Mouse (Mus musculus): ENCODE measurements at regions not wholly inside any gene's neighbourhood (a gene's known extent, or its start where the extent isn't known, plus 50 kb on each side); places are given as distances from the start of the nearest gene placed in this dataset.

DNA sequence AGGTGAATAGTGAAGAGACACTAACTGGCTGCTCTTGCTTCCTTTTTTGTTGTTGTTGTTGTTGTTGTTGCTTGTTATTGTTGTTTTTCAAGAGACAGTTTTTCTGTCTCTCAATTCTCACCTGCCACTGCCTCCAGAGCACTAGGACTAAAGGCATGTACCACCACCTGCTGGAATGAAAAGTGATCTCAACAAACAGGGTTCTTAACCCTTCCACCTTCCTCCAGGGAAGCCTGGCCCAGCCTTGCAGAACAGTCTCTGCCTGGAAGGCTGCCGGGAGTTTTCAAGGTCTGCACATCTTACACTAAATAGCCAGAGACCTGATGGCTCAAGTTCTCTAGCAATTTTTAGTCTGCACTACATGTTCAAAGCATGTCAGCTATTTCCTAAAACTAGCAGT lies 138.0 kb upstream of the Gm37988 start:
- Histone ChIP-seq H3K4me3 (ENCODE audit: insufficient read depth in 1 of 2, low read depth in 2 of 2, low read length in 2 of 2) (no peak overlapping the region), H3K4me1 (replicated peaks; ENCODE audit: control insufficient read depth in 2 of 2, insufficient read depth in 2 of 2, low read length in 1 of 2) (0 out of 4 replicates have a peak, but pooled peaks cover 0 to 2% of the 10 kb centered on the region in 2 experiments), H3K9ac (replicated peaks) (no peak overlapping the region), H3K9me3 (ENCODE audit: control insufficient read depth, low read length) (no peaks in the 10 kb centered on the region), H3K27ac (no peak overlapping the region), H3K4me2 (ENCODE audit: low read depth) (no peak overlapping the region), H3K27me3 (ENCODE audit: control insufficient read depth, insufficient read depth, low read length) (no peaks in the 10 kb centered on the region), H3K36me3 (replicated peaks; ENCODE audit: control insufficient read depth, insufficient read depth, low read depth) (no peaks in the 10 kb centered on the region)
- TF ChIP-seq EP300 (IDR thresholded peaks at IDR 0.05; ENCODE audit: low read depth) (no peak), CTCF (IDR thresholded peaks at IDR 0.05; ENCODE audit: low read depth) (no peak)
- DNase-seq (ENCODE audit: low read depth in 3 of 3, low spot score in 3 of 3) (no peak), ATAC-seq (ENCODE audit: insufficient read depth) (no peak)
- 54% methylated on average over 1 of the region's 1 CpGs for WGBS (ENCODE audit: insufficient replicate concordance)

DNA sequence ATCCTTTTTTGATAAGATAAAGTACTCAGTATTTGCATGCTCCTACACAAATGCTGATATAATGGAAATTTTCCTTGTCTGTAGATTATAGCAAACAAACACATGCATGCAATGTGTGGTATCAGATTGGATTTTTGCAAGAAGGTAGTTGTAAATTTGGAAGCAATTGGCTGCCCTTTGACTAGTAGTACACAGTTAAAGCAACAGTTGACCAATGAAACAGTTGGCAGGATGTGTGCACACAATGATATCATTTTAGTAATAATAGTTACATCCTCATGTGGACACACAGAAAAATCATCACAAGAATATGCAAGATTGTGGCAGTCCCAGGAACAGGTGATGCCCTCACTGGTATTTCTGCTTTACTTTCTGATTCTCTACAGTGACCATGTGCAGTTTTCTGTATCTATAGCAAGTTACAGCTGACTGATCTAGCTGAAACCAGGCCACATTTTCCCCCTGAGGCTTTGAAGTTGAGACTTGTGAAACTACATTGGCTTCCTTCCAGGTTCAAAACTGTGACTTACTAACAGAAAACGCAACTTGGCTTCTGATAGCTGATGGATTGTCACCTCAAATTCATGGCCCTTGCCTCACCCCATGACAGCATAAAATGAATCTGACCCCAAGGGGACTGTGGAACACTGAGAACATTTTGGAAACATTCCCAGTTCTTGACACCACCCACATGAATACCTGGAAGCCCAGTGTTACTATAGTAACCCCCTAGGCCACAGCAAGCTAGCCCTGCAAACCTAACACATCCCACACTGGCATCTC lies 136.3 kb upstream of the Gm37988 start:
- no peak overlapping the region for H3K4me2 ChIP-seq (ENCODE audit: low read depth)
- no peak overlapping the region for H3K27ac ChIP-seq
- H3K9me3 ChIP-seq (ENCODE audit: control insufficient read depth, low read length): no peaks in the 10 kb centered on the region
- no peaks in the 10 kb centered on the region for H3K27me3 ChIP-seq (ENCODE audit: control insufficient read depth, insufficient read depth, low read length)
- DNase-seq (ENCODE audit: low read depth in 3 of 3, low spot score in 3 of 3) (no peak), ATAC-seq (ENCODE audit: insufficient read depth) (no peak)
- WGBS (ENCODE audit: insufficient replicate concordance): 38% methylated on average over 1 of the region's 1 CpGs
- no peaks in the 10 kb centered on the region for H3K36me3 ChIP-seq (replicated peaks; ENCODE audit: control insufficient read depth, insufficient read depth, low read depth)
- no peak overlapping the region for H3K9ac ChIP-seq (replicated peaks)
- TF ChIP-seq CTCF (IDR thresholded peaks at IDR 0.05; ENCODE audit: low read depth) (no peak), EP300 (IDR thresholded peaks at IDR 0.05; ENCODE audit: low read depth) (no peak)
- H3K4me3 ChIP-seq (ENCODE audit: insufficient read depth in 1 of 2, low read depth in 2 of 2, low read length in 2 of 2): no peak overlapping the region
- H3K4me1 ChIP-seq (replicated peaks; ENCODE audit: control insufficient read depth in 2 of 2, insufficient read depth in 2 of 2, low read length in 1 of 2): 0 out of 4 replicates have a peak, but pooled peaks cover 0 to 2% of the 10 kb centered on the region in 2 experiments

DNA sequence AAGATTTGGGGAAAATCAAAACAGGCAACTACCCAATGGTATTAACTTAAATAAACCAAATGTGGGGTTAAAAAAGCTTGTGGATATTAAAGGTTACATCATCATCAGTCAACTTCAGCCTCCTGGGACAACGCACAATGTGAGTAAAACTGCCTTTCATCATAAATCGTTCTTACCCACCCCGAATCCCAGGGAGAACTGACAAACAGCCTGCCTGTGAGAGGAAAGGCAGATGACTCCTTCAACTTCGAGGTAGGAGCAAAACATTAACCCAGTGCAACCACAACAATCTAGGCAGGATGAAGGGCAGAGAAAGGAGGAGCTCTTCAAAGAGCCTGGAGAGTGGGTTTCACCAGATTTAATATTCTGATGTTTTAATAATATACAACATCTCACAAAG lies 135.3 kb upstream of the Gm37988 start:
- 40% methylated on average over 4 of the region's 4 CpGs for WGBS (ENCODE audit: insufficient replicate concordance)
- no peak overlapping the region for H3K27ac ChIP-seq
- no peak overlapping the region for H3K4me2 ChIP-seq (ENCODE audit: low read depth)
- ATAC-seq (ENCODE audit: insufficient read depth): no peak
- 0 out of 4 replicates have a peak, but pooled peaks cover 0 to 2% of the 10 kb centered on the region in 2 experiments for H3K4me1 ChIP-seq (replicated peaks; ENCODE audit: control insufficient read depth in 2 of 2, insufficient read depth in 2 of 2, low read length in 1 of 2)
- H3K9ac ChIP-seq (replicated peaks): no peak overlapping the region
- DNase-seq (ENCODE audit: low read depth in 3 of 3, low spot score in 3 of 3): no peak
- H3K27me3 ChIP-seq (ENCODE audit: control insufficient read depth, insufficient read depth, low read length): no peaks in the 10 kb centered on the region
- H3K4me3 ChIP-seq (ENCODE audit: insufficient read depth in 1 of 2, low read depth in 2 of 2, low read length in 2 of 2): no peak overlapping the region
- no peaks in the 10 kb centered on the region for H3K9me3 ChIP-seq (ENCODE audit: control insufficient read depth, low read length)
- H3K36me3 ChIP-seq (replicated peaks; ENCODE audit: control insufficient read depth, insufficient read depth, low read depth): no peaks in the 10 kb centered on the region
- TF ChIP-seq CTCF (IDR thresholded peaks at IDR 0.05; ENCODE audit: low read depth) (no peak), EP300 (IDR thresholded peaks at IDR 0.05; ENCODE audit: low read depth) (no peak)

DNA sequence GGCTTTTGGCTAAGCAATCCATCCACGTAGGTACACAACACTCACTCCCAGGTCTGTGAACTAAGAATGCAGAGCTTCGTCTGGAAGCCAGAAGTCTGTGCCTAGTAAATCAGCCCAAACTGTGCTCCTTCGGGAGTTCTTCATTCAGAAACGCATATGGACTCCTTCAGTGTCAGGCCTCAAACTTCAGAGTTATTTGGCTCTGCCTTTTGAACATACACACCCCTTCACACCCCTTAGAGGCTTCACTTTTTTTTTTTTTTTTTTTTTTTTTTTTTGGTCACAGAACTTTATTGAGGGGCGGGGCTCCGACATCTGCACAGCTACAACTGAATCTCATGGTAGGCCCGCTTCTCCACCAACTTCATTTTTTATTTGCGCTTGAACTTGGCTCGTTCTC lies 120.1 kb upstream of the Gm37988 start:
- Histone ChIP-seq H3K36me3 (replicated peaks; ENCODE audit: control insufficient read depth, insufficient read depth, low read depth) (no peaks in the 10 kb centered on the region), H3K27me3 (ENCODE audit: control insufficient read depth, insufficient read depth, low read length) (no peaks in the 10 kb centered on the region), H3K9me3 (ENCODE audit: control insufficient read depth, low read length) (no peaks in the 10 kb centered on the region), H3K9ac (replicated peaks) (no peak overlapping the region), H3K4me3 (ENCODE audit: insufficient read depth in 1 of 2, low read depth in 2 of 2, low read length in 2 of 2) (no peak overlapping the region), H3K27ac (no peak overlapping the region), H3K4me1 (replicated peaks; ENCODE audit: control insufficient read depth in 2 of 2, insufficient read depth in 2 of 2, low read length in 1 of 2) (no peaks in the 10 kb centered on the region), H3K4me2 (ENCODE audit: low read depth) (no peak overlapping the region)
- DNase-seq (ENCODE audit: low read depth in 3 of 3, low spot score in 3 of 3): no peak
- 74% methylated on average over 9 of the region's 9 CpGs for WGBS (ENCODE audit: insufficient replicate concordance)
- ATAC-seq (ENCODE audit: insufficient read depth): no peak
- TF ChIP-seq EP300 (IDR thresholded peaks at IDR 0.05; ENCODE audit: low read depth) (no peak), CTCF (IDR thresholded peaks at IDR 0.05; ENCODE audit: low read depth) (no peak)

DNA sequence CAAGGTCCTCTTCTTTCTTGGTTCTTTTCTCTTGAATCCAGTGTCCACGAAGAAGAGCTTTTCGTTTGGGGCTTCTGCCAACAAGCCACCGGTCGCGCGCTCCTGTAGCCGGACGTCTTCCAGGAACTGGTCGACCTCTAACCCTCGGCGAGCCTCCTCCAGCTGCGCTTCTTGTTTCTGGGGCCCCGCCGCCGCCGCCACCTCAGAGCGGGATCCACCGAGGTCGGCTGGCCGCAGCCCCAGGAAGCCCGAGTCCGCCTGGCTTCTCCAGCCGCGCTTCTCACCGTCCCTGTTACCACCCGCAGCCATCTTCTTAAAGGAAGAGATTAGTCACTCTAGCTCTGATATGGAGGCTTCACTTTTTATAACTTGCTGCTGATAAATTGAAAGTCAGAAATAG lies 118.6 kb upstream of the Gm37988 start:
- Histone ChIP-seq H3K9ac (replicated peaks) (no peak overlapping the region), H3K27me3 (ENCODE audit: control insufficient read depth, insufficient read depth, low read length) (no peaks in the 10 kb centered on the region), H3K36me3 (replicated peaks; ENCODE audit: control insufficient read depth, insufficient read depth, low read depth) (no peaks in the 10 kb centered on the region), H3K4me3 (ENCODE audit: insufficient read depth in 1 of 2, low read depth in 2 of 2, low read length in 2 of 2) (no peak overlapping the region), H3K9me3 (ENCODE audit: control insufficient read depth, low read length) (no peaks in the 10 kb centered on the region), H3K4me1 (replicated peaks; ENCODE audit: control insufficient read depth in 2 of 2, insufficient read depth in 2 of 2, low read length in 1 of 2) (no peaks in the 10 kb centered on the region), H3K4me2 (ENCODE audit: low read depth) (no peak overlapping the region; the same call in 1 of the 2 replicates), H3K27ac (no peak overlapping the region)
- WGBS (ENCODE audit: insufficient replicate concordance): 25% methylated on average over 26 of the region's 26 CpGs
- ATAC-seq (ENCODE audit: insufficient read depth) (no peak), DNase-seq (ENCODE audit: low read depth in 3 of 3, low spot score in 3 of 3) (no peak)
- TF ChIP-seq EP300 (IDR thresholded peaks at IDR 0.05; ENCODE audit: low read depth): no peak
- TF ChIP-seq CTCF (IDR thresholded peaks at IDR 0.05; ENCODE audit: low read depth): no peak
